Mouse (Mus musculus) CH12.LX (cell line): ENCODE measurements around the gene Lifr.

Source experiments
- CTCF ChIP-seq, 2 experiments: IDR thresholded peaks in 1 of 2; conservative IDR thresholded peaks in 1 of 2; 2 replicates each; pipeline ENCODE4 v1.5.1; 2011 to 2012; ENCODE audit warnings: low read depth in 2 of 2, low read length in 2 of 2, improper control_type of control experiment in 1 of 2, inconsistent platforms in 1 of 2, mild to moderate bottlenecking in 1 of 2, moderate library complexity in 1 of 2
- EP300 ChIP-seq: IDR thresholded peaks from 2 replicates; pipeline ENCODE4 v1.6.1; 2011; ENCODE audit warnings: low read length, improper control_type of control experiment
- IRF4 ChIP-seq: IDR thresholded peaks from 2 replicates; pipeline ENCODE4 v1.6.1; 2014; ENCODE audit warnings: low read depth, mild to moderate bottlenecking, inconsistent platforms, low read length, improper control_type of control experiment
- MAFK ChIP-seq: IDR thresholded peaks from 2 replicates; pipeline ENCODE4 v1.6.1; 2011; ENCODE audit warnings: low read length, improper control_type of control experiment; ENCODE audit not compliant: insufficient replicate concordance
- MAX ChIP-seq: IDR thresholded peaks from 2 replicates; pipeline ENCODE4 v1.6.1; 2011; ENCODE audit warnings: low read length, improper control_type of control experiment
- MEF2A ChIP-seq: IDR thresholded peaks from 2 replicates; pipeline ENCODE4 v1.6.1; 2014; ENCODE audit warnings: low read depth, mild to moderate bottlenecking, inconsistent platforms, low read length, improper control_type of control experiment, borderline replicate concordance
- NELFE ChIP-seq: IDR thresholded peaks from 2 replicates; pipeline ENCODE4 v1.6.1; 2011; ENCODE audit warnings: low read depth, low read length, improper control_type of control experiment
- POLR2A ChIP-seq: IDR thresholded peaks from 2 replicates; pipeline ENCODE4 v1.6.1; 2011; ENCODE audit warnings: low read depth, mild to moderate bottlenecking, improper control_type of control experiment, low read length
- POLR2AphosphoS2 ChIP-seq: IDR thresholded peaks from 2 replicates; pipeline ENCODE4 v1.6.1; 2011; ENCODE audit warnings: low read depth, low read length, improper control_type of control experiment
- TBP ChIP-seq: conservative IDR thresholded peaks from 2 replicates; pipeline ENCODE4 v1.6.1; 2011; ENCODE audit warnings: low read depth, low read length, improper control_type of control experiment
- USF1 ChIP-seq: IDR thresholded peaks from 2 replicates; pipeline ENCODE4 v1.6.1; 2014; ENCODE audit warnings: low read depth, mild to moderate bottlenecking, inconsistent platforms, low read length, improper control_type of control experiment
- ZC3H11A ChIP-seq: IDR thresholded peaks from 2 replicates; pipeline ENCODE4 v1.6.1; 2012; ENCODE audit warnings: low read depth, mild to moderate bottlenecking, inconsistent platforms, low read length, improper control_type of control experiment
- ZNF384 ChIP-seq: IDR thresholded peaks from 2 replicates; pipeline ENCODE4 v1.6.1; 2012; ENCODE audit warnings: low read depth, low read length, improper control_type of control experiment, inconsistent platforms

- TF ChIP-seq MAFK, result no peak
- TF ChIP-seq POLR2A, result no peak
- no peak for TF ChIP-seq USF1
- TF ChIP-seq CTCF (conservative IDR thresholded peaks at IDR 0.05 in 1 of 2, IDR thresholded peaks at IDR 0.05 in 1 of 2; ENCODE audit: low read depth in 2 of 2, low read length in 2 of 2), result no peak
- no peak for TF ChIP-seq POLR2AphosphoS2
- no peak for TF ChIP-seq MEF2A
- no peak for TF ChIP-seq TBP
- no peak for TF ChIP-seq NELFE
- TF ChIP-seq ZC3H11A, result no peak
- no peak for TF ChIP-seq EP300
- no peak for TF ChIP-seq MAX
- no peak for TF ChIP-seq ZNF384
- no peak for TF ChIP-seq IRF4
These were observed 69.9 kb downstream of the Lifr start for GRCm38 (mm10) chr15:7160321-7160720.
